ENCODE assay signal across 37 mouse cellular contexts in genomic region chr4:116140801-116141574, GRCm38 (mm10). TPM values are rescaled to one million over a fixed set of nuclear protein-coding genes. Genes with fewer than 3 reads are reported as not detected.
DNase-seq lines count a peak whose midpoint lies in the region; ATAC-seq lines count a peak whose summit lies in the region.
"Had no signal": no experiment of that assay in that cellular context is flagged by ENCODE, and none has a peak within 500 bp of the region (broad histone marks: within the 10 kb centered on the region; RNA-seq: fewer than 3 reads in every experiment).

No protein-coding gene starts in this region.

- peak overlapping the region; percentile 97 for H3K27ac ChIP-seq in brown adipose tissue, adult 24 weeks (replicated peaks; ENCODE audit: low read depth, low read length)
- H3K27ac ChIP-seq: embryonic facial prominence, embryonic 10.5 days; embryonic facial prominence, embryonic 15.5 days; forebrain, embryonic 12.5 days; heart, embryonic 15.5 days; hindbrain, embryonic 13.5 days; kidney, postnatal 0 days; limb, embryonic 13.5 days; lung, embryonic 15.5 days; midbrain, embryonic 10.5 days; neural tube, embryonic 12.5 days; stomach, embryonic 15.5 days had no signal

- ATAC-seq in frontal cortex, adult (ENCODE audit: low TSS enrichment), result peak; percentile 55
- ATAC-seq: intestine, embryonic 16.5 days had no signal

- peaks cover 6% of the 10 kb centered on the region for H3K4me1 ChIP-seq in brown adipose tissue, adult 24 weeks (ENCODE audit: control insufficient read depth, insufficient read depth, insufficient read length, low read length)

- intact Hi-C loops in left cerebral cortex, postnatal 14 days (cut with DNase I), result no loop called here

- H3K4me3 ChIP-seq in brown adipose tissue, adult 24 weeks (ENCODE audit: insufficient read depth, low read depth, low read length), result no peak overlapping the region
- H3K4me3 ChIP-seq: embryonic facial prominence, embryonic 10.5 days; embryonic facial prominence, embryonic 15.5 days; forebrain, embryonic 12.5 days; heart, embryonic 15.5 days; hindbrain, embryonic 13.5 days; limb, embryonic 13.5 days; lung, embryonic 15.5 days; midbrain, embryonic 10.5 days; myocyte; neural tube, embryonic 12.5 days; stomach, embryonic 15.5 days had no signal

- no peak for DNase-seq in frontal cortex, postnatal 14 days (ENCODE audit: low spot score in 2 of 2)
- DNase-seq in left cerebral cortex, postnatal 14 days (ENCODE audit: low spot score in 2 of 2), result peak; percentile 59 to 69
- no peak for DNase-seq in left cerebral cortex, adult 8-10 months (ENCODE audit: low spot score in 2 of 2)
- DNase-seq in ES-CJ7 (ENCODE audit: low read depth, low spot score), result peak; percentile 30
- no peak for DNase-seq in adrenal gland, postnatal 25 days
- no peak for DNase-seq in kidney, postnatal 4 days
- DNase-seq: adrenal gland, postnatal 10 days; cerebellum, adult 8-10 months; cerebellum, postnatal 25 days; heart, postnatal 36 days; kidney, adult 8-10 months; right cerebral cortex, postnatal 14 days; thymus, postnatal 25 days had no signal

RNA-seq across cellular contexts. Expression of gene Lurap1, which starts 10.2 kb away (rescaled TPM):
- total RNA-seq in left cerebral cortex, postnatal 14 days (2021), result 10 to 100 TPM; 23.3 to 29.5 TPM
- 10 to 100 TPM; 32.3 to 37.9 (median 33.4) TPM for total RNA-seq in left cerebral cortex, adult 8-10 months (2022)
- polyA plus RNA-seq in brown adipose tissue, adult 24 weeks (2012; ENCODE audit: insufficient read depth, insufficient read length, missing spikeins), result 17.5 and 22.9 TPM in 2 replicates
- 7.6 and 8.2 TPM in 2 replicates for total RNA-seq in adrenal gland, postnatal 25 days (2021)
- total RNA-seq: megakaryocyte progenitor cell, adult 5-6 weeks had no signal

RNA-seq across cellular contexts. Expression of gene Pomgnt1, which starts 17.3 kb away (rescaled TPM):
- total RNA-seq in left cerebral cortex, postnatal 14 days (2021), result 10 to 100 TPM; 69.3 to 71.5 TPM
- 10 to 100 TPM; 78.4 to 93.2 (median 82.4) TPM for total RNA-seq in left cerebral cortex, adult 8-10 months (2022)
- polyA plus RNA-seq in brown adipose tissue, adult 24 weeks (2012; ENCODE audit: insufficient read depth, insufficient read length, missing spikeins), result 37.6 and 49.5 TPM in 2 replicates
- 64.0 and 65.8 TPM in 2 replicates for total RNA-seq in adrenal gland, postnatal 25 days (2021)

RNA-seq across cellular contexts. Expression of gene Rad54l, which starts 17.5 kb away (rescaled TPM):
- total RNA-seq in left cerebral cortex, postnatal 14 days (2021), result under 1 TPM; 0.55 to 0.82 TPM
- total RNA-seq in left cerebral cortex, adult 8-10 months (2022), result 1 to 10 TPM in 3 of 4 experiments, under 1 TPM in 1; 0.70 to 1.2 (median 1.1) TPM
- 0.36 TPM in 1 of 2 replicates, not detected in the other for polyA plus RNA-seq in brown adipose tissue, adult 24 weeks (2012; ENCODE audit: insufficient read depth, insufficient read length, missing spikeins)
- total RNA-seq in adrenal gland, postnatal 25 days (2021), result 2.9 and 3.9 TPM in 2 replicates

RNA-seq across cellular contexts. Expression of gene Tspan1, which starts 26.4 kb away (rescaled TPM):
- under 1 TPM in 1 of 2 experiments, not detected in 1; 0.47 TPM for total RNA-seq in left cerebral cortex, postnatal 14 days (2021)
- total RNA-seq in left cerebral cortex, adult 8-10 months (2022), result under 1 TPM in 1 of 4 experiments, not detected in 3; 0.23 TPM
- polyA plus RNA-seq in brown adipose tissue, adult 24 weeks (2012; ENCODE audit: insufficient read depth, insufficient read length, missing spikeins), result not detected in 2 replicates
- not detected in 2 replicates for total RNA-seq in adrenal gland, postnatal 25 days (2021)
- total RNA-seq: adrenal gland, postnatal 10 days; gastrocnemius, adult 8-10 months; heart, postnatal 36 days; layer of hippocampus, adult 18-20 months; layer of hippocampus, postnatal 14 days; megakaryocyte progenitor cell, adult 5-6 weeks had no signal
- polyA plus RNA-seq: midbrain, embryonic 10.5 days had no signal

RNA-seq across cellular contexts. Expression of gene 1700042G07Rik, which starts 32.2 kb away (rescaled TPM):
- total RNA-seq in left cerebral cortex, postnatal 14 days (2021), result not detected
- not detected for total RNA-seq in left cerebral cortex, adult 8-10 months (2022)
- not detected in 2 replicates for polyA plus RNA-seq in brown adipose tissue, adult 24 weeks (2012; ENCODE audit: insufficient read depth, insufficient read length, missing spikeins)
- not detected in 2 replicates for total RNA-seq in adrenal gland, postnatal 25 days (2021)
- total RNA-seq: adrenal gland, postnatal 10 days; gastrocnemius, adult 8-10 months; heart, postnatal 36 days; layer of hippocampus, adult 18-20 months; layer of hippocampus, postnatal 14 days; left cerebral cortex, postnatal 10 days; megakaryocyte progenitor cell, adult 5-6 weeks; midbrain, postnatal 0 days had no signal
- polyA plus RNA-seq: embryonic facial prominence, embryonic 10.5 days; embryonic facial prominence, embryonic 15.5 days; forebrain, embryonic 12.5 days; frontal cortex, adult 2 months; heart, embryonic 15.5 days; hindbrain, embryonic 13.5 days; intestine, embryonic 16.5 days; kidney, postnatal 0 days; limb, embryonic 13.5 days; liver, embryonic 11.5 days; liver, embryonic 16.5 days; lung, embryonic 15.5 days; midbrain, embryonic 10.5 days; midbrain, postnatal 0 days; myocyte; neural tube, embryonic 12.5 days; stomach, embryonic 15.5 days had no signal

Comparison
In these comparisons a context has a peak if more than half of its experiments do, and no peak if none do; other contexts are left out.
1. DNase-seq: peak in left cerebral cortex, postnatal 14 days (2 of 2) and ES-CJ7 (single experiment); none in frontal cortex, postnatal 14 days (0 of 2), left cerebral cortex, adult 8-10 months (0 of 2), adrenal gland, postnatal 25 days (single experiment) and kidney, postnatal 4 days (0 of 2).